Mouse (Mus musculus) Muller cell, postnatal 12 days (primary cell): ENCODE results near the gene Lrrc27.

ENCODE experiments used
- DNase-seq: peaks from one replicate; pipeline ENCODE4 v3.0.0-alpha.2; 2015; ENCODE audit errors: inconsistent ontology term

Lrrc27 gene

DNA sequence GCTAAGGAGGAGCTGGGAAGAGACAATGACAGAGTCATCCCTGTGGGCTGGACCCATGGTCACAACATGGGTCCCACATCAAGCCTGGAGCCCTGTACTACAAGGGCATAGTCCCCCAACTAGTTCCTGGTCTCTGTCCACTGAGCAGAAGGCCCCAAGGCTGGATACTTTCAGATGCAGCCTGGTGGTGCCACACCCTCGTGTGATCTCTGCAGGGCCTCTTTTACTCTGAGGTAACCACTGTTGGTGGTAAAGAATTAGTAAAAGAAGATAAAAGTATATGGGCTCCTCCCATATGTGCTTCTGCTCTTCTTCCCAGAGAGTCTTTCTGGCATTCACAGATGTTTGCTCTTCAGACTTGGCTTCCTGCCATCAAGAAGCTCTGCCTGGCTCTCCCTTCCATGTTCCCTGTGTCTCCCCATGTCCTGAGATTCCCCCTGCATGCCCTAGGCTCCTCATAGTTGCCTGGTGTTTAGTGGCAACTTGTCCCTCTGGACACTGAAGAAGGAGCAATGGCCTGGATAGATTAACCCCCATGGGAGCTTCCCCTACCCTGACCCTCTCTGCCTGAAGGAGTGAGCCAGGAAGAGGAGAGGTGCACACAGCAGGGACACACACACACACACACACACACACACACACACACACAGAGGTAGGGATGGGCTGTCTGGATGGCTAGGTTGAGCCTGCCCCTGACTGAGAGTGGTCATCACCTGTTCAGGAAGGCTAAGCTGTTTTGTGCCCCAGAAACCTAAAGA is 60.0 kb downstream of the Lrrc27 start:
- DNase-seq = no peak

DNA sequence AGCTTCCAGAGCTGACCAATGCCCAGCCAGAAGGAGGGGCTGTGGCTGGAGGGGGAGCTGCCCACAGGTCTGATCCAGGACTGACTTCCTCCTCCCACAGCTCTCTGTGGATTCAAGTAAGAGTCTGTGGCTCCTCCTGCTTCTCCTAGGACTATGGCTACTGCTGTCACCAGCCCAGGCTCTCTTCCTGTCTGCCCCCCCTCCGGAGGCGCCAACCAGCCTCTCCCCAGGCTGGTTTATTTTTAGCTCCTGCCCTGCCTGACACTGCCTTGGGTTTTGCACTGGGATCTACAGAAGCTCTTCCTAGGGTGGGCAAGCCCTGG is 60.6 kb downstream of the Lrrc27 start:
- DNase-seq = peak; percentile 54

DNA sequence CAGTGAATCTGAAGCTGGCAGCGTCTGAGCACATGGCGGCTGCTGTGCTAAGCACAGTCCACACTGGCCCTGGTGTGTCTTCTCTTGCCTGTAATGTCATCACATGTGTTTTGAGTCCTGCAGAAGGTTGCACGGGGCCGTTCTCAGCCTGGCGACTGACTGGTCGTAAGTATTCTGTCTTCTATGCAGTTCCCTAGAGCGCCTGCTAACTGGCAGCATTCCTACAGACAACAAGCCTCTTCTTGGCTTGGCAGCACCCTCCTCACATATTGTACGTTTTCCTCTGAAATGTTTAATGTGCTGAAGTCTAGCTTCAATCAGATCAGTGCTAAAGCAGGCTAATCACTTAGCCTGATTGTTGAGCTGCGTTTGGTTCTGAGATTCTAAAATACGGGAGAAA is 62.8 kb downstream of the Lrrc27 start:
- DNase-seq = no peak

DNA sequence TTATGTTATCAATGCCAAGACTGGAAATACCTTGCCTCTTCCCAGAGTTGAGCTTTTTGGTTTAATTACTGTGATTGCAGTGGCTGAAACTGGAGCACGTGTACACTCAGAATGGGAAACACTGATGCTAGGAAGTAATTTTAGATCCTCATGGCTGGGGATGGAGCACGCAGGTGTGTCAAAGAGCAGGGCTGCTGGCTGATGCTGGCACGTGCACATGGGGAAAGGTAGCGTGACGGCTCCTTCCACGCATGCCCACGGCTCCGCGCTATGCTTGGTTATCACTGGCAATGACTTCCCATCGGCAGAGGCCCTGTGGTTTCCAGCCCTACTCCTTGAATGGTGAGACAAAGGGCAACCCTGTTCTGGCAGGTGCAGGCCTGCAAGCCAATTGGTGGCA is 63.4 kb downstream of the Lrrc27 start:
- no peak for DNase-seq

DNA sequence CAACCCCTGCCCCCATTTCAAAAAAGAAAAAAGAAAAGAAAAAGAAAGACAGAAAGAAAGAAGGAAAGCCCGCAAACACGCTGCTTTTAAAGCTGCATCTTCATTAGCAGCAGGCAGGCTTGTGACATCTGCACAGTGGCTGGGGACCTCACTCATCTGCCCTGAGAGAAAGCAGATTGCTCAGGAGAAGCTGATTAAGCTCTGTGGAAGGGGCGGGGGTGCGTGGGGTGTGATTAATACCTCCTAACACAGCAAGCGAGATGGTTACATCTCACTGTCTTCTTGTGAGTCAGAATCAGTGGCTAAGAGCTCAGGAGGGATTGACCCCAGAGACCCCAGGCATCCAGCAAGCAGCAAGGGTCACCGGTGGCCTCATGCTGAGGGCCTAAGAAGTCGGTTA is 64.7 kb downstream of the Lrrc27 start:
- no peak for DNase-seq

DNA sequence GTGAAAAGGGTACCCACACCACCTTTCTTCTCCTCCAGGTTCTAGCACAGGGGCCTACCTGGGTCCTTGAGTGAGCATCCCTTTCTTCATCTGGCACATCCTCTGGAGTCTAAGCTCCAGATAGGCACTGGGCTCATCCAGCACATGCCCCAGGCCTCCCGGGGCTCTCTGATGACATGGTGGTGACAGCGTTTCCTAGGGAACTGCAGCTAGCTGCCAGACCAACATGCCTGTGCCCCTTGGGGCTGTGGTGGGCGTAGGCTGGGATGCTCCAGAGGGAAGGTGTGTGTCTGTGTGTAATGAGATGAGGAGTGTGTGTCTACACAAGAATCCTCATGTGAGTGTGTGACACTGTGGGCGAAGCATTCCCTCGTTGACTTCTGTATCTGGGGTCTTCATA is 66.8 kb downstream of the Lrrc27 start:
- no peak for DNase-seq

DNA sequence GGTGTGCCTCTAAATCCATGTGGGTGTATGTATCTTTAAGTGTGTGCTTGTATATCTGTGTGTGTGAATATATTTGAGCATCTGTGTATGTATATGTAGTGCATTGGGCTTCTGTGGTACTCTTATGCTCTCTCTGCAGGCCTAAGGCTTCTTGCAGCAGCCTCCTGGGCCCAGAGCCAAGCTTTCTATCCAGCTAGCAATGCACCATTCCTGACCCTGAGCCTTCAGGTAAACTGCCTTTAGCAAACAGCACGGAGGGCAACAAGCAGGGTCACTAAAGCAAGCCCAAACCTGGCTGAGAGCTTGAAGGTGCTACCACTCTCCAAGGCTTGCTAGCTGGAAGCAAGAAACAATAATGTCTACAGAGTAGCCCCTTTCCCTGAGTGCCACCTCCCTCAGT is 67.3 kb downstream of the Lrrc27 start:
- DNase-seq = no peak

DNA sequence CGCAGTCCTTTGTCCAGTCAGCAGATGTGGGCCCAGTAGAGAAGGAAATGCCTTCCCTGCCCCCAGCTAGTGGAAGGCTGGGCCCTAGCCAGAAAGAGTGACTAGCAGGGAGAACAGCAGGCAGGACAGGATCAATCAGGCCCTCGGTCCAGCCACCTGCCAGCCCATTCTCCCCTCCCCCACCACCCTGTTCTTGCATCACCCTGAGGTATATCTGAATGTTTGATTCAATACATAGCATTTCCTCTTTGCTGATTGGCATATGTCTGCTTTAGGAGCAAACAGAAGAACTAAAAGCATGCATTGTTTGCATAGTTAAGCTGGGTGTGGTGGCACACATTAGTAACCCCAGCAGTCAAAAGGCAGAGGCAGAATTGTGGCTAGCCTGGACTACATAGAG is 68.4 kb downstream of the Lrrc27 start:
- peak; percentile 48 for DNase-seq

DNA sequence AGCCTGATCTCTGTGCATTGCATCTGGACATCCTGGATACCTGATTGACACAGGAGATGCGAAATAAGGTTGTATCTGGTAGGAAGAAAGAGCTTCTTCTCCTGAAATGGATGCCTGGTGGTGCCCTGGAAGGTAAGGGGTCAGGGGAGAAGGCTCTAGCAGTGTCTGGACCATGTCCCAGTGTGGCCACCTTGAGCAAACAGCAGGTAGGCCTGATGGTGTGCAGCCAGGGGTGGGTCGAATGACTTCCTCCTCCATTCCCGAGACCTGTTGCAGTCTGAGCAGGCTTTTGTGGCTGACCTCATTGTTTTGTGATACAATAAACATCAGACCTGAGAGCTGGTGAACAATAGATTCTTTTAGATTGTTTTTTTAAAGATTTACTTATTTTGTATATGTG is 69.2 kb downstream of the Lrrc27 start:
- no peak for DNase-seq

DNA sequence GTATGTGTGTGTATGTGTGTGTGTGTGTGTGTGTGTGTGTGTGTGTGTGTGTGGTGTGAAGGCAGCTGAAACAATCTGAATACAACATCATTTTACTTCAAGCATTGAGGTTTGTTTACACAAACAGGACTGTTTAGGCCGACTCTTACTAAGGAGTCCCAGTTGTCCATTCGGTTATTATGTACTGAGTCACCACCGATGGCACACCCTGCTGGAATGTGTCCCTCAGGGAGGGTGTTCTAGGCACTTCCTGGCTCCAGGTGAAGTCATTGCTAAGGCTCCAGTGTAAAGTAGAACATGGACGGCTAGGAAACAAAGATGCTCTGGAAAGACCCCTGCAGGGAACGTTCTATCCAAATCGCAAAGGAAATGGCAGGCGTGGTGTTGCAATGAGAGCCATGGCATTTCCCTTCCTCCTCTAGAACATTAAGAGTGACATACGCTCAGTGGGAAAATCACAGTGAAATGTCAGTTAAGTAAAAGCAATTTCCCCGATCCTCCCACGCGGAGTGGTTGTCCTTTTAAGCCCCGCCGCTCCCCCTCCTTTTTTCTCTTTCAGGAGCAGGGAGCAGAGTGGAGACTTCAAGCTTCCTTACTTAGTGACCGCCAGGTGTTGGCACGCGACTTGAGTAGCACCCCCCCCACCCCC is 72.6 kb downstream of the Lrrc27 start:
- DNase-seq = no peak

DNA sequence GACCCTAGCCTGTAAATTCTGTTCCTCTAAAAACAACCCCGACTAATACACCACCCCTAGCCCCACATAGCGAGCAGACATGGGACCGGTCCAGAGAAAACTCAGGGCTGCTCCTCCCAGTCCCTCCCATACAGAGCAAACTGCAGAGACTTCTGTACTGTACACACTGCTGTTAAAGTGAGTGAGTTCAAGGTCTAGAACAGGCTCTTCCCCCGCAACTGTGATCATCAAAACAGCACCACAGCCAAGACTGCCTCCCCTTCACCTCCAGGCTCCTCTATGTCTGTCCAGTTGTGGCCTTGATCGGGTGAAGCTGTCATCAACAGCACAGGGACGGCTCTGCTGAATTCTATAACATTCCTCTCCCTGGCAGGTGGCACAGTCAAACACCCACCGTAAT is 75.8 kb downstream of the Lrrc27 start:
- no peak for DNase-seq
